Mouse (Mus musculus): ENCODE results near the gene Pax6.

DNA sequence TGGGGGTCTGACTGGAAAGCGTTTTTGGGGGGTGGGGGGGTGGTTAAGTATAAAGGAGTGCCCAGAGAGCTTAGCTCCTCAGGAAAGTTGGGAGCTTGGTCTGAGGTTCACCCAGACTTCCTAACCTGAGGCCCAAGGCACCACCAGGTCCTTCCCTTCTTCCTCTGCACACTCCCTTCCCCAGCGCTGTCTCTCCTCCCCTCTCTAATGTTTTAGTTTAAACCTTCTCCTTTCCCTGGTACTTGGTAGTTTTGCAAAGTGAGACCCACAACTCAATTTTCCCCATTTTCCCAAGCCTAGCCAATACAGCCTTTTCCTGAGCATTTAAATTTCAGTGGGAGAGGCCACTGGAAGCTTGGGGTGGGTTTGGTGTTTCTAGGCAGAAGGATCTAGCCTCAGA lies 10.6 kb downstream of the Pax6 start:
- TF ChIP-seq CTCF (IDR thresholded peaks at IDR 0.05; ENCODE audit: low read depth, low read length) (no peak), POLR2A (IDR thresholded peaks at IDR 0.05; ENCODE audit: borderline replicate concordance, low read depth, low read length) (no peak)

All from bone marrow macrophage, adult 2 months (primary cell).